Mouse (Mus musculus): ENCODE results near the gene Csmd2.

The Csmd2 gene

GRCm38 (mm10) chr4:128411941-128412630 is 424.4 kb downstream of the Csmd2 start:
- no peak for DNase-seq (ENCODE audit: low read depth)

- no peak for DNase-seq (ENCODE audit: low read depth)
Observed at GRCm38 (mm10) chr4:128414741-128415140, 427.1 kb downstream of the Csmd2 start.

- no peak for DNase-seq (ENCODE audit: low read depth)
Observed at GRCm38 (mm10) chr4:128419988-128420617, 432.4 kb downstream of the Csmd2 start.

- DNase-seq (ENCODE audit: low read depth), result no peak
Observed at GRCm38 (mm10) chr4:128422486-128422885, 434.8 kb downstream of the Csmd2 start.

GRCm38 (mm10) chr4:128425339-128425738 is 437.7 kb downstream of the Csmd2 start:
- no peak for DNase-seq (ENCODE audit: low read depth)

GRCm38 (mm10) chr4:128427261-128428030 is 439.8 kb downstream of the Csmd2 start:
- no peak for DNase-seq (ENCODE audit: low read depth)

GRCm38 (mm10) chr4:128428303-128429107 is 440.8 kb downstream of the Csmd2 start:
- DNase-seq (ENCODE audit: low read depth), result no peak

GRCm38 (mm10) chr4:128429591-128429990 is 441.9 kb downstream of the Csmd2 start:
- no peak for DNase-seq (ENCODE audit: low read depth)

GRCm38 (mm10) chr4:128440550-128440949 is 452.9 kb downstream of the Csmd2 start:
- no peak for DNase-seq (ENCODE audit: low read depth)

- DNase-seq (ENCODE audit: low read depth), result no peak
Observed at GRCm38 (mm10) chr4:128441228-128441627, 453.6 kb downstream of the Csmd2 start.

GRCm38 (mm10) chr4:128442791-128443190 is 455.1 kb downstream of the Csmd2 start:
- no peak for DNase-seq (ENCODE audit: low read depth)

- DNase-seq (ENCODE audit: low read depth), result no peak
Observed at GRCm38 (mm10) chr4:128445514-128446260, 458.0 kb downstream of the Csmd2 start.

GRCm38 (mm10) chr4:128448831-128449431 is 461.3 kb downstream of the Csmd2 start:
- DNase-seq (ENCODE audit: low read depth), result no peak

- no peak for DNase-seq (ENCODE audit: low read depth)
Observed at GRCm38 (mm10) chr4:128450137-128450536, 462.5 kb downstream of the Csmd2 start.

- DNase-seq (ENCODE audit: low read depth), result no peak
Observed at GRCm38 (mm10) chr4:128450974-128451373, 463.3 kb downstream of the Csmd2 start.

- no peak for DNase-seq (ENCODE audit: low read depth)
Observed at GRCm38 (mm10) chr4:128451383-128451794, 463.7 kb downstream of the Csmd2 start.

GRCm38 (mm10) chr4:128466708-128467107 is 479.1 kb downstream of the Csmd2 start:
- DNase-seq (ENCODE audit: low read depth), result no peak

- DNase-seq (ENCODE audit: low read depth), result no peak
Observed at GRCm38 (mm10) chr4:128468040-128468439, 480.4 kb downstream of the Csmd2 start.

GRCm38 (mm10) chr4:128476249-128476648 is 488.6 kb downstream of the Csmd2 start:
- DNase-seq (ENCODE audit: low read depth), result no peak

GRCm38 (mm10) chr4:128483891-128484290 is 496.2 kb downstream of the Csmd2 start:
- no peak for DNase-seq (ENCODE audit: low read depth)

- DNase-seq (ENCODE audit: low read depth), result no peak
Observed at GRCm38 (mm10) chr4:128484679-128485078, 497.0 kb downstream of the Csmd2 start.
